Mouse (Mus musculus) myocyte (in vitro differentiated cells): Measurements from ENCODE around the gene Nupl1. TPM values are rescaled to one million over a fixed set of nuclear protein-coding genes. Genes with fewer than 3 reads are reported as not detected.

Experiments used
- H3K27me3 ChIP-seq: one replicate; pipeline ENCODE4 v1.6.1; 2011; ENCODE audit not compliant: control insufficient read depth, insufficient read depth, insufficient read length
- H3K36me3 ChIP-seq: one replicate; pipeline ENCODE4 v1.6.1; 2011; ENCODE audit not compliant: control insufficient read depth, insufficient read depth
- H3K4me2 ChIP-seq: one replicate; pipeline ENCODE4 v1.6.1; 2011; ENCODE audit warnings: low read depth, control low read depth
- H3K4me3 ChIP-seq: one replicate; pipeline ENCODE4 v1.5.1; 2011; ENCODE audit warnings: mild to moderate bottlenecking, control low read depth, moderate library complexity
- H3K79me2 ChIP-seq: one replicate; pipeline ENCODE4 v1.6.1; 2011; ENCODE audit not compliant: control insufficient read depth, insufficient read depth
- H3ac ChIP-seq: one replicate; pipeline ENCODE4 v1.6.1; 2011; ENCODE audit not compliant: control insufficient read depth, insufficient read length
- CEBPB ChIP-seq: IDR thresholded peaks from 2 replicates; pipeline ENCODE4 v1.6.1; 2011; ENCODE audit warnings: mild to moderate bottlenecking, moderate library complexity; ENCODE audit not compliant: poor library complexity, insufficient read depth, severe bottlenecking
- E2F4 ChIP-seq: IDR thresholded peaks from one replicate; pipeline ENCODE4 v1.6.1; 2011; ENCODE audit warnings: mild to moderate bottlenecking, control low read depth, moderate library complexity; ENCODE audit not compliant: insufficient read depth
- MAX ChIP-seq: IDR thresholded peaks from one replicate; pipeline ENCODE4 v1.6.1; 2011; ENCODE audit warnings: low read depth, mild to moderate bottlenecking, control low read depth
- MYOD1 ChIP-seq, 3 experiments: IDR thresholded peaks; one replicate each; pipeline ENCODE4 v1.6.1; 2011; ENCODE audit warnings: control low read depth in 2 of 3, low read depth in 2 of 3, mild to moderate bottlenecking in 2 of 3, moderate library complexity in 1 of 3; ENCODE audit not compliant: insufficient read length in 2 of 3, control insufficient read depth in 1 of 3
- MYOG ChIP-seq, 3 experiments: IDR thresholded peaks; one replicate each; pipeline ENCODE4 v1.6.1; 2011; ENCODE audit warnings: control low read depth in 2 of 3, low read depth in 2 of 3, mild to moderate bottlenecking in 2 of 3; ENCODE audit not compliant: insufficient read length in 2 of 3, control insufficient read depth in 1 of 3, insufficient read depth in 1 of 3
- POLR2A ChIP-seq: IDR thresholded peaks from one replicate; pipeline ENCODE4 v1.6.1; 2011; ENCODE audit warnings: low read depth, mild to moderate bottlenecking, control low read depth, moderate library complexity; ENCODE audit not compliant: insufficient read length
- POLR2AphosphoS2 ChIP-seq: IDR thresholded peaks from one replicate; pipeline ENCODE4 v1.6.1; 2011; ENCODE audit warnings: low read depth, control low read depth; ENCODE audit not compliant: insufficient read length
- REST ChIP-seq: IDR thresholded peaks from one replicate; pipeline ENCODE4 v1.6.1; 2011; ENCODE audit warnings: mild to moderate bottlenecking, control low read depth, moderate library complexity; ENCODE audit not compliant: insufficient read depth, insufficient read length
- SRF ChIP-seq: IDR thresholded peaks from one replicate; pipeline ENCODE4 v1.6.1; 2011; ENCODE audit warnings: low read depth; ENCODE audit not compliant: control insufficient read depth, insufficient read length
- TCF12 ChIP-seq: IDR thresholded peaks from one replicate; pipeline ENCODE4 v1.6.1; 2011; ENCODE audit warnings: mild to moderate bottlenecking, control low read depth; ENCODE audit not compliant: poor library complexity, insufficient read depth, severe bottlenecking
- TCF3 ChIP-seq: IDR thresholded peaks from one replicate; pipeline ENCODE4 v1.6.1; 2011; ENCODE audit warnings: low read depth, control low read depth; ENCODE audit not compliant: insufficient read length
- USF1 ChIP-seq: IDR thresholded peaks from one replicate; pipeline ENCODE4 v1.6.1; 2011; ENCODE audit warnings: low read depth, mild to moderate bottlenecking, control low read depth, moderate library complexity
- polyA plus RNA-seq: library from polyadenylated mRNA; unstranded; fragments of >200 nt; fragmentation: generic; extraction: Trizol; gene quantifications from one replicate; pipeline ENCODE4 v1.2.1, GENCODE M21; 2012; ENCODE audit warnings: missing spikeins

Nupl1 gene
- polyA plus RNA-seq, 1 experiment, result not detected

DNA sequence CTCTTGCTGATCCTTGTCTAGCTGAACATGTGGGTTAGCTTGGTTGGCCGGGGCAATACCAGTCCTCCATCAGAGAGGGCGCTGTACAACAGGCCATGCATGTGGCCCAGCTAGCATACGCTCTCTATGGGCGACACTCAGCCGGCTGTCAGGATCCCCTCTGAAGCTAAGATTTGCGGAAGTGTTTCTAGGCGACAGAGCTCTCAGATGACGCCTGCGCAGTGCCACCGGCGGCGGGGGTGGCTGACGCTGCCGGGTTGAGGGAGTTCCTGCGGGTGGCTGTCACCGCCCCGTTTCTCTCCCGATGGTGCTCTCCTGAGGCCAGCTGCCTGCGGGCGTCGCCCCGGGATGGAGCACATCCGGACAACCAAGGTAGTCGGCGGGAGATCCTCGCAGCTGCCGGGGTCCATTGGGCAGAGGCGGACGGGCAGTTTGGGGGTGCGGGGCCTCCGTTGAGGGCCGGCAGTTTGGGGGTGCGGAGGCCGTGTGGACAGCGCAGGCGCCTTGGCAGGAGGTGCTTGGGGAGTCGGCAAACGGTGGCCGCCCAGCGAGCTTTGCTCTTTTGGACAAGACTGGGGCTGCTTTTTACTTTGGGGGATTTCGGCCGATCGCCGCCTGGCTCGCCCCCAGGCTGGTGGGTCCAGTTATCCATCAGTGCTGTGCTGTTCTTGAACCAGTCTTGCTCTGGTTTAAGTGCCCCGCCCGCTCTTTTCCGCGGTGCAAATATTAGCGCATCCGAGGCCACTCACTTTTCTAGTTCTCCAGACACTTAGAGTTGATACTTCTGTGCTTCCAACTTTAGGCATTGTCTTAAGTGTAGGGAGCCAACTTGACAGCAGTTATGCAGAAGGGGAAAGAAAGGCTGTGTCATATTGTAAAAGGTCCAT lies 14.0 kb upstream of the Nupl1 start, which contains the start of gene Mtmr6:
TSS of gene Mtmr6 (plus strand) at position 239 of the 887 bp plus-strand sequence.
- peaks cover 34% of the 10 kb centered on the region for H3K79me2 ChIP-seq
- no peak for TF ChIP-seq SRF
- peak; percentile 81 for TF ChIP-seq POLR2A
- TF ChIP-seq MAX, result no peak
- no peak for TF ChIP-seq E2F4
- TF ChIP-seq MYOD1 (IDR thresholded peaks at IDR 0.05; ENCODE audit: control insufficient read depth in 1 of 3, insufficient read length in 2 of 3, low read depth in 2 of 3), result peak in 2 of 3 experiments; percentile 28 to 71
- TF ChIP-seq CEBPB, result no peak
- no peak for TF ChIP-seq REST
- TF ChIP-seq TCF12, result no peak
- peak; percentile 70 for TF ChIP-seq POLR2AphosphoS2
- TF ChIP-seq USF1, result peak; percentile 16
- TF ChIP-seq MYOG (IDR thresholded peaks at IDR 0.05; ENCODE audit: control insufficient read depth in 1 of 3, insufficient read depth in 1 of 3, insufficient read length in 2 of 3, low read depth in 2 of 3), result peak in 2 of 3 experiments; percentile 10 to 64
- no peak for TF ChIP-seq TCF3
- no peaks in the 10 kb centered on the region for H3K27me3 ChIP-seq
- H3ac ChIP-seq, result peak within 1 kb of the TSS; percentile 16
- peak within 1 kb of the TSS; percentile 96 for H3K4me2 ChIP-seq
- H3K4me3 ChIP-seq, result peak within 1 kb of the TSS; percentile 35
- H3K36me3 ChIP-seq, result no peaks in the 10 kb centered on the region

GRCm38 (mm10) chr14:60262316-60262715 lies 11.1 kb upstream of the Nupl1 start:
- TF ChIP-seq POLR2A, result no peak
- no peak for TF ChIP-seq E2F4
- TF ChIP-seq CEBPB, result no peak
- Histone ChIP-seq H3K4me3 (no peak overlapping the region), H3K79me2 (peaks cover 11% of the 10 kb centered on the region), H3K4me2 (no peak overlapping the region), H3K36me3 (no peaks in the 10 kb centered on the region), H3ac (no peak overlapping the region), H3K27me3 (no peaks in the 10 kb centered on the region)

DNA sequence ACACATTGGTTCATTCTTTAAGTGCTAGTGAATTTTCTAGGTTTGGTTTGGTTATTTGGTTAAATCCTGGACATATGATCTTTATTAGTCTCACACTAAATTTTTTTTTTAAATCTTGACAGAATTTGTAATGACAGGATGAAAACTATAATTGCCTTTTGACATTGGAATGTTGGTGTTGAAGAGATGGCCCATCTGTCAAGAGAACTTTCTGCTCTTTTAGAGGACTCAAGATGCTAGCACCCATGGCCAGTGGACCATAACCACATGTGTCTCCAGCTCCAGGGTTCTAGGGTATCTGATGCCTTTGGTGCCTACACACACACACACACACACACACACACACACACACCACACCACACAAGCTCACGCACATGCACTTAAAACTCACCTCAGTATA lies 6.6 kb upstream of the Nupl1 start:
- TF ChIP-seq USF1, result no peak
- no peak for TF ChIP-seq POLR2A
- no peak for TF ChIP-seq MYOD1 (IDR thresholded peaks at IDR 0.05; ENCODE audit: control insufficient read depth in 1 of 3, insufficient read length in 2 of 3, low read depth in 2 of 3)
- no peak for TF ChIP-seq TCF12
- no peak for TF ChIP-seq POLR2AphosphoS2
- TF ChIP-seq CEBPB, result no peak
- no peak for TF ChIP-seq REST
- no peak for TF ChIP-seq MAX
- no peak for TF ChIP-seq E2F4
- TF ChIP-seq SRF, result no peak
- no peak for TF ChIP-seq MYOG (IDR thresholded peaks at IDR 0.05; ENCODE audit: control insufficient read depth in 1 of 3, insufficient read depth in 1 of 3, insufficient read length in 2 of 3, low read depth in 2 of 3)
- TF ChIP-seq TCF3, result no peak

DNA sequence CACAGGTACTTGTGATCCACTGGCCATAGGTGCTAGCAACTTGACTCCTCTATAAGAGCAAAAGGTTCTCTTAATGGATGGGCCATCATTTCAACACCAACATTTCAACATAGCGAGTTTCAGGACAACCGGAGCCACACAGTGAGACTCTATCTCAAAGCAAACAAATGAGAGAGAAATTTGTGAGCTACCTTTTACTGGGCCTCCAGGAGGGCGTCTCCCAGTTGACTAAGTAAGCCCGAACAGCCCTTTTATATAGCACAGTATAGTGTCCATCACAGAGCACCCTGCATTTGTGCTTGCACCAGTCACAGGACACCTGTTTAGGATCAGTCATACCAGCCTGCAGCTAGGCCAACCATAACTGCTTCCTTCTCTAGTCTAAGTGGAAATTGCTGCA lies 5.9 kb upstream of the Nupl1 start:
- Histone ChIP-seq H3K36me3 (no peaks in the 10 kb centered on the region), H3K27me3 (no peaks in the 10 kb centered on the region), H3K4me2 (no peak overlapping the region), H3K4me3 (no peak overlapping the region), H3ac (no peak overlapping the region), H3K79me2 (no peaks in the 10 kb centered on the region)
- no peak for TF ChIP-seq CEBPB
- TF ChIP-seq POLR2AphosphoS2, result no peak
- no peak for TF ChIP-seq REST
- TF ChIP-seq TCF3, result no peak
- TF ChIP-seq MAX, result no peak
- TF ChIP-seq E2F4, result no peak
- TF ChIP-seq USF1, result no peak
- no peak for TF ChIP-seq SRF

More for the DNA sequence above, 6.6 kb upstream of the Nupl1 start:
- Histone ChIP-seq H3ac (no peak overlapping the region), H3K79me2 (no peaks in the 10 kb centered on the region), H3K4me2 (no peak overlapping the region), H3K36me3 (no peaks in the 10 kb centered on the region), H3K4me3 (no peak overlapping the region), H3K27me3 (no peaks in the 10 kb centered on the region)

DNA sequence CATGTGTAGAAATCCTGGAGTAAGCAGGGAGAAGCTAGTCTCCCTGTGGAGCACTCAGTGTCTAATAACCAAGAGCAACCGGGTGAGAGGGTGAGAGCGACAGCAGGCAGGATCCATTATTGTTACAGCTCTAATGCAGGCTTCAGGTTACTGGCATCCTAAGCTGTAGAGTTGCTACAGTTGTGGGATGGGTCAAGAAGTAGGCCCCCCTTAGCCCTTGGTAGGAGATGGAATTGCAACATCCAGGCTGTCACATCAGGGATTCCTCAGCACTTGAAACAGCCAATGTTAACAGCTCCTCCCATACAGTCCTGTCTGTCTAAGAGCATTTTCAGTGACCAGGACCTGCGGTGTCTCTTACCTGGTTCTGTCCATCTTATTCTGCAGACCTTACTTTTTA lies 5.1 kb upstream of the Nupl1 start:
- Histone ChIP-seq H3K36me3 (no peaks in the 10 kb centered on the region), H3K4me3 (no peak overlapping the region), H3ac (no peak overlapping the region), H3K79me2 (no peaks in the 10 kb centered on the region), H3K4me2 (no peak overlapping the region), H3K27me3 (no peaks in the 10 kb centered on the region)
- no peak for TF ChIP-seq USF1
- TF ChIP-seq MAX, result no peak
- no peak for TF ChIP-seq TCF12
- TF ChIP-seq CEBPB, result no peak
- no peak for TF ChIP-seq MYOD1 (IDR thresholded peaks at IDR 0.05; ENCODE audit: control insufficient read depth in 1 of 3, insufficient read length in 2 of 3, low read depth in 2 of 3)
- no peak for TF ChIP-seq POLR2A
- no peak for TF ChIP-seq POLR2AphosphoS2
- no peak for TF ChIP-seq REST
- no peak for TF ChIP-seq MYOG (IDR thresholded peaks at IDR 0.05; ENCODE audit: control insufficient read depth in 1 of 3, insufficient read depth in 1 of 3, insufficient read length in 2 of 3, low read depth in 2 of 3)
